Mouse (Mus musculus) heart, postnatal 4 days (tissue): Measurements from ENCODE around the gene S100a7a. TPM values are rescaled to one million over a fixed set of nuclear protein-coding genes. Genes with fewer than 3 reads are reported as not detected.

Experiments
- DNase-seq: peaks from one replicate; pipeline ENCODE4 v3.0.0; 2021
- total RNA-seq, 2 experiments: library from RNA; stranded (reverse); gene quantifications; 2 replicates each; pipeline ENCODE4 v1.2.3; 2021

The S100a7a gene
- total RNA-seq, 2 experiments from 2014 or later = not detected

- DNase-seq = no peak
These were observed 24.5 kb upstream of the S100a7a start for GRCm38 (mm10) chr3:90629298-90629697.

- DNase-seq = no peak
These were observed 21.8 kb upstream of the S100a7a start for GRCm38 (mm10) chr3:90631984-90632383.

- DNase-seq = no peak
These were observed 15.1 kb upstream of the S100a7a start for GRCm38 (mm10) chr3:90638511-90639275.

GRCm38 (mm10) chr3:90639511-90640154 is 14.2 kb upstream of the S100a7a start:
- peak; percentile 31 for DNase-seq

GRCm38 (mm10) chr3:90640981-90641380 is 12.8 kb upstream of the S100a7a start:
- DNase-seq = no peak

GRCm38 (mm10) chr3:90644220-90644619 is 9.6 kb upstream of the S100a7a start:
- peak; percentile 67 for DNase-seq

GRCm38 (mm10) chr3:90647291-90647690 is 6.5 kb upstream of the S100a7a start:
- DNase-seq = no peak

GRCm38 (mm10) chr3:90648981-90649380 is 4.8 kb upstream of the S100a7a start:
- no peak for DNase-seq

GRCm38 (mm10) chr3:90649832-90650231 is 4.0 kb upstream of the S100a7a start:
- no peak for DNase-seq

- peak; percentile 80 for DNase-seq
These were observed 824 bp upstream of the S100a7a start for GRCm38 (mm10) chr3:90652878-90653508.

GRCm38 (mm10) chr3:90657405-90657804 is 3.6 kb downstream of the S100a7a start:
- peak; percentile 9 for DNase-seq

- DNase-seq = no peak
These were observed 5.7 kb downstream of the S100a7a start for GRCm38 (mm10) chr3:90659364-90660044.

- no peak for DNase-seq
These were observed 10.4 kb downstream of the S100a7a start for GRCm38 (mm10) chr3:90664219-90664618.

- peak; percentile 10 for DNase-seq
These were observed 15.0 kb downstream of the S100a7a start, which contains the start of gene S100a8 for GRCm38 (mm10) chr3:90668846-90669245. Gene S100a8, plus strand, starts transcription at chr3:90668978.

GRCm38 (mm10) chr3:90678656-90679055 is 24.8 kb downstream of the S100a7a start:
- no peak for DNase-seq

- DNase-seq = no peak
These were observed 30.1 kb downstream of the S100a7a start for GRCm38 (mm10) chr3:90683929-90684328.

GRCm38 (mm10) chr3:90686835-90687234 is 33.0 kb downstream of the S100a7a start:
- DNase-seq = no peak

GRCm38 (mm10) chr3:90693496-90693895 is 39.7 kb downstream of the S100a7a start:
- DNase-seq = no peak

- DNase-seq = no peak
These were observed 41.8 kb downstream of the S100a7a start, which contains the start of gene S100a9 for GRCm38 (mm10) chr3:90695613-90696012. Gene S100a9, minus strand, starts transcription at chr3:90695721.

- no peak for DNase-seq
These were observed 48.4 kb downstream of the S100a7a start for GRCm38 (mm10) chr3:90702244-90702643.
